Comparison of ENCODE assay signal across 20 mouse cellular contexts in the genomic region with DNA sequence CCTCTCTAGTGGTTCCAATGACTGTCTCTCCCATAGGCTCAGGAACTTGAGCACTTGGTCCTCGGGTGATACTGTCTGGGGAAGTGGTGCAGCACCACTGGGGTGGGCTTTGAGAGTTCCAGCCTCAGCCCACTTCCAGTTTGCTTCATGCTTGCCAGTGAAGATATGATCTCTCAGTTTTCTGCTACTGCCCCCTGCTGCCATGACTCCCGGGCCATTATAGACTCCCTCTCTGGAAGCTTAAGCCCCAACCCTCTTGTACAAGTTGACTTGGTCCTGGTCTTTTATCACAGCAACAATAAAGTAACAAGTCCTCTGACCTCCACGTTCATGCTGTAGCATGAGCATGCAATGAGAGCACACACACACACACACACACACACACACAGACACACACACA. TPM values are rescaled to one million over a fixed set of nuclear protein-coding genes. Genes with fewer than 3 reads are reported as not detected.
A peak's percentile ranks its signal among the peaks of the same experiment; 100 is the strongest.
DNase-seq lines count a peak whose midpoint lies in the region; ATAC-seq and TF ChIP-seq lines count a peak whose summit lies in the region.
"Had no signal": no experiment of that assay in that cellular context is flagged by ENCODE, and none has a peak within 500 bp of the region (broad histone marks: within the 10 kb centered on the region; RNA-seq: fewer than 3 reads in every experiment).

No protein-coding gene starts in this region.

- intact Hi-C loops in left cerebral cortex, postnatal 4 days (cut with DNase I), result no loop called here

- DNase-seq in embryonic facial prominence, embryonic 10.5 days (ENCODE audit: low spot score), result no peak
- no peak for DNase-seq in layer of hippocampus, adult 2 months (ENCODE audit: low spot score in 2 of 2)
- DNase-seq in layer of hippocampus, postnatal 10 days (ENCODE audit: low spot score in 2 of 2), result no peak
- DNase-seq in thymus, postnatal 4 days, result peak; percentile 45
- DNase-seq in thymus, postnatal 0 days (ENCODE audit: low spot score), result no peak
- no peak for DNase-seq in left cerebral cortex, postnatal 4 days
- DNase-seq: adrenal gland, postnatal 25 days; forebrain, postnatal 0 days; heart, adult 11 months; right cerebral cortex, adult 18-20 months; thymus, adult 18-20 months had no signal

- TF ChIP-seq CTCF in layer of hippocampus, adult 2 months (conservative IDR thresholded peaks at IDR 0.05), result peak; percentile 34

- 0 out of 2 replicates have a peak overlapping the region, but pooled peaks have one; percentile 49 for H3K27ac ChIP-seq in embryonic facial prominence, embryonic 15.5 days (replicated peaks)
- H3K27ac ChIP-seq in embryonic facial prominence, embryonic 10.5 days (replicated peaks), result no peak overlapping the region
- peak overlapping the region; percentile 2; the same call in 1 of the 2 replicates for H3K27ac ChIP-seq in layer of hippocampus, adult 2 months
- H3K27ac ChIP-seq: kidney, postnatal 0 days; limb, embryonic 10.5 days; liver, embryonic 14.5 days; midbrain, embryonic 12.5 days had no signal

- no peak overlapping the region for H3K9ac ChIP-seq in embryonic facial prominence, embryonic 15.5 days
- H3K9ac ChIP-seq: forebrain, postnatal 0 days; heart, embryonic 15.5 days; hindbrain, embryonic 13.5 days; liver, embryonic 14.5 days; midbrain, embryonic 12.5 days had no signal

- H3K27me3 ChIP-seq in embryonic facial prominence, embryonic 15.5 days, result no peaks in the 10 kb centered on the region
- no peaks in the 10 kb centered on the region for H3K27me3 ChIP-seq in embryonic facial prominence, embryonic 10.5 days (replicated peaks; ENCODE audit: low read depth, poor library complexity, severe bottlenecking)
- H3K27me3 ChIP-seq: heart, embryonic 15.5 days; hindbrain, embryonic 13.5 days; midbrain, embryonic 12.5 days; Patski had no signal

- no peaks in the 10 kb centered on the region for H3K9me3 ChIP-seq in embryonic facial prominence, embryonic 15.5 days (replicated peaks)
- no peaks in the 10 kb centered on the region for H3K9me3 ChIP-seq in embryonic facial prominence, embryonic 10.5 days
- H3K9me3 ChIP-seq: heart, embryonic 15.5 days; hindbrain, embryonic 13.5 days; limb, embryonic 10.5 days; midbrain, embryonic 12.5 days had no signal

- WGBS in embryonic facial prominence, embryonic 15.5 days, result 80% methylated on average over 3 of the region's 3 CpGs
- WGBS in embryonic facial prominence, embryonic 10.5 days, result 80% methylated on average over 3 of the region's 3 CpGs

- peaks cover 23% of the 10 kb centered on the region for H3K4me1 ChIP-seq in embryonic facial prominence, embryonic 15.5 days
- H3K4me1 ChIP-seq in embryonic facial prominence, embryonic 10.5 days, result peaks cover 23% of the 10 kb centered on the region

- no peak for ATAC-seq in embryonic facial prominence, embryonic 15.5 days (ENCODE audit: insufficient number of reproducible peaks, low FRiP score, low TSS enrichment, low read depth)
- ATAC-seq: activated CD4-positive, CD25-positive, alpha-beta regulatory T cell, adult 4 months; forebrain, postnatal 0 days; Patski had no signal

- H3K36me3 ChIP-seq in embryonic facial prominence, embryonic 15.5 days, result no peaks in the 10 kb centered on the region
- H3K36me3 ChIP-seq in embryonic facial prominence, embryonic 10.5 days (replicated peaks), result peaks cover 9% of the 10 kb centered on the region
- H3K36me3 ChIP-seq: heart, embryonic 15.5 days had no signal

- no peak overlapping the region for H3K4me2 ChIP-seq in embryonic facial prominence, embryonic 15.5 days (replicated peaks)
- H3K4me2 ChIP-seq: heart, embryonic 15.5 days; hindbrain, embryonic 13.5 days; midbrain, embryonic 12.5 days had no signal

- H3K4me3 ChIP-seq in embryonic facial prominence, embryonic 15.5 days (replicated peaks), result no peak overlapping the region
- H3K4me3 ChIP-seq in embryonic facial prominence, embryonic 10.5 days, result no peak overlapping the region
- H3K4me3 ChIP-seq in layer of hippocampus, adult 2 months, result no peak overlapping the region
- H3K4me3 ChIP-seq: heart, embryonic 15.5 days; hindbrain, embryonic 13.5 days; limb, embryonic 10.5 days; midbrain, embryonic 12.5 days had no signal

RNA-seq across cellular contexts. Expression of gene Clip1, which starts 5.3 kb away (rescaled TPM):
- 43.0 and 44.7 TPM in 2 replicates for polyA plus RNA-seq in embryonic facial prominence, embryonic 15.5 days (2015; fragmentation: Nextera tagmentation; extraction: Ambion mirVana)
- polyA plus RNA-seq in embryonic facial prominence, embryonic 10.5 days (2016; fragmentation: Nextera tagmentation; extraction: Ambion mirVana), result 52.9 and 54.0 TPM in 2 replicates
- total RNA-seq in layer of hippocampus, adult 2 months (2021), result 100 to 1,000 TPM; 136 to 144 TPM
- 100 to 1,000 TPM; 119 to 121 TPM for total RNA-seq in layer of hippocampus, postnatal 10 days (2021)
- 30.6 and 33.7 TPM in 2 replicates for polyA plus RNA-seq in thymus, postnatal 0 days (2015; fragmentation: Nextera tagmentation; extraction: Ambion mirVana)
- total RNA-seq in left cerebral cortex, postnatal 4 days (2021), result 100 to 1,000 TPM; 154 to 158 TPM

RNA-seq across cellular contexts. Expression of gene Zcchc8, which starts 41.8 kb away (rescaled TPM):
- polyA plus RNA-seq in embryonic facial prominence, embryonic 15.5 days (2015; fragmentation: Nextera tagmentation; extraction: Ambion mirVana), result 66.6 and 73.6 TPM in 2 replicates
- polyA plus RNA-seq in embryonic facial prominence, embryonic 10.5 days (2016; fragmentation: Nextera tagmentation; extraction: Ambion mirVana), result 86.3 and 93.8 TPM in 2 replicates
- 10 to 100 TPM; 54.4 to 56.0 TPM for total RNA-seq in layer of hippocampus, adult 2 months (2021)
- total RNA-seq in layer of hippocampus, postnatal 10 days (2021), result 10 to 100 TPM; 50.5 to 50.7 TPM
- 83.8 and 86.3 TPM in 2 replicates for polyA plus RNA-seq in thymus, postnatal 0 days (2015; fragmentation: Nextera tagmentation; extraction: Ambion mirVana)
- total RNA-seq in left cerebral cortex, postnatal 4 days (2021), result 10 to 100 TPM; 66.3 to 70.9 TPM
